Mouse (Mus musculus) lung, postnatal 10 days (tissue): ENCODE measurements around the gene Pigx.

Experiments used
- DNase-seq: peaks from one replicate; pipeline ENCODE4 v3.0.0; 2021

Gene Pigx

DNA sequence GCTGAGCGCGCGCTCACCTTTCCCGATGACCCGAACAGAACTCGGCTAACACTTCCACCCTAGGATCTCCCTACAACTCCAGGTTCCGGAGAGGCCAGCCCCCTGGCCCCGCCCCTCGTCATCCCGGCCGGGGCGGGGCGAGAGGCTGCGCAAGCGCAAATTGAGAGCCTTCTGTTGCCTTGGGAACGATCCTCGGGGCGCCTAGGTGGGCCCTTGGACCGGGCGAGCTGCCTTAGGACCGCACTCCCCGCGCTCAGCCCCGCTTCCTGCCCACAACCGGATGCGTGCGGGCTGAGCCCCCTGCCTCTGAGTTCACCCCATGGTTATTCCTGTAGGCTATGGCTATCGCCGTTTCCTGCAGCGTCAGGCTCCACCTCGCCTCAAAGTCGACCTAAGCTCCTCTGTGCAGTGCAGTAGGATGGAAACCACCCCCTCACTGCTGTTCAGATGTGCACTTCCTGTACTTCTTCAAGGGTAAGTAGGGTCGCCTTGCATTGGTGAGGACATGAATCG lies at the start of gene Pigx, which contains the start of gene Cep19:
Gene Pigx (minus strand): TSS at position 103 of the 513 bp plus-strand sequence.
Gene Cep19 (plus strand): TSS at position 163 of the 513 bp plus-strand sequence.
- DNase-seq = peak; percentile 90

- no peak for DNase-seq
These were observed 48.2 kb upstream of the Pigx start for GRCm38 (mm10) chr16:32147589-32148207.

GRCm38 (mm10) chr16:32144592-32144991 lies 45.1 kb upstream of the Pigx start:
- no peak for DNase-seq

DNA sequence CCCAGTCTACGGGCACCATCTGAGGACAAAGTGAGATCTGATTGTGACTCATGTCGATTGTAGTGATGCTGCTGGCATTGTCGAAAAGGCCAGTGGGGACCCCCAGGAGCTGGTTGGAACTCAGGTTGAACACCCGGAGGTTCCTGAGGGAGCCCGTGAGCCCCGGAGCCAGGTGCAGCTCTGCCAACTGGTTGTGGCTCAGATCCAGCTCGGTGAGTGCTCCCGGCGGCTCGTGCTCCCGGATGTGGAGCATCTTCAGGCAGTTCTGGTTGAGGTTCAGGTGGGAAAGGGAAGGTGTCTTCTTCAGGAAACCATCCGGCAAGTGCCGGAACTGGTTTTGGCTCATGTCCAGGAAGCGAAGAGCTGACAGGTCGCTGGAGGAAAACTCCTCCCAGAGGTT lies 44.2 kb upstream of the Pigx start:
- DNase-seq = no peak

GRCm38 (mm10) chr16:32138954-32139353 lies 39.4 kb upstream of the Pigx start:
- DNase-seq = no peak

GRCm38 (mm10) chr16:32135842-32136357 lies 36.4 kb upstream of the Pigx start:
- no peak for DNase-seq

- DNase-seq = no peak
These were observed 33.6 kb upstream of the Pigx start for GRCm38 (mm10) chr16:32133148-32133547.

- peak; percentile 79 for DNase-seq
These were observed 30.8 kb upstream of the Pigx start for GRCm38 (mm10) chr16:32130190-32130826.

DNA sequence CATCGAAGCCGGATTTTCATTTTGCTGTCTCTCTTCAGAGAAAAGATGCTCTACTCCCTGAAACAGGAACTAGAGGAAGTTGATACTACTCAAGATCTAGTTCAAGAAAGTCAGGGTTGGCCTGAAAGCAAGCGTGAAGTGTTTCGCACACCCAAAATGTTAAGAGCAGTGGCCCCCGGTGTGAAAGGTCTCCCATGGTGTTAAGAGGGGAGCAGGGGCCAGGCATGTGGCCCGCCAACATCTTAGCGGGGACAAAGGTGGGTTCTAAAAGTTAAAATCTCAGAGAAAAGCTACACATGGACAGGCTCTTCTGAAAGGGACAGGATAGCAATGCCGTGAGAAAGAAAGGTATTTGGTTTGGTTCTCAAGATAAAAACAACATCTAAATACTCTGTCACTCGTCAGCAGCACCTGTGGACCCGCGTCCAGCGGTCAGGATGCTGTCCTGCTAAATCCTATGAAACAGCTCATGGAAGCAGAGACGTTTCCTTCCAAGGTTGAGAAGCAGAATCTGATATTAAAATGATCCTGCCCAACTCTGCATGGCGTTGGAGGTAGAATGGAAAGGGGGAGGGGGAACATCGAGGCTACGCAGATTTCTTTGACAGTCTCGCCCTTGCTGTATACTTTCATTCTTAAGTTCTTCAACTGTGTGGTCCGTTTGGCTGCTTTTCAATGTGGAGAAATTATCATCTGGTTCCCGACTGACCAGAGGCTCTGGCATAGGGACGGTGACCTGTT lies 30.1 kb upstream of the Pigx start:
- DNase-seq = no peak

GRCm38 (mm10) chr16:32127046-32127445 lies 27.5 kb upstream of the Pigx start:
- peak; percentile 65 for DNase-seq

GRCm38 (mm10) chr16:32125364-32125763 lies 25.8 kb upstream of the Pigx start:
- DNase-seq = no peak

DNA sequence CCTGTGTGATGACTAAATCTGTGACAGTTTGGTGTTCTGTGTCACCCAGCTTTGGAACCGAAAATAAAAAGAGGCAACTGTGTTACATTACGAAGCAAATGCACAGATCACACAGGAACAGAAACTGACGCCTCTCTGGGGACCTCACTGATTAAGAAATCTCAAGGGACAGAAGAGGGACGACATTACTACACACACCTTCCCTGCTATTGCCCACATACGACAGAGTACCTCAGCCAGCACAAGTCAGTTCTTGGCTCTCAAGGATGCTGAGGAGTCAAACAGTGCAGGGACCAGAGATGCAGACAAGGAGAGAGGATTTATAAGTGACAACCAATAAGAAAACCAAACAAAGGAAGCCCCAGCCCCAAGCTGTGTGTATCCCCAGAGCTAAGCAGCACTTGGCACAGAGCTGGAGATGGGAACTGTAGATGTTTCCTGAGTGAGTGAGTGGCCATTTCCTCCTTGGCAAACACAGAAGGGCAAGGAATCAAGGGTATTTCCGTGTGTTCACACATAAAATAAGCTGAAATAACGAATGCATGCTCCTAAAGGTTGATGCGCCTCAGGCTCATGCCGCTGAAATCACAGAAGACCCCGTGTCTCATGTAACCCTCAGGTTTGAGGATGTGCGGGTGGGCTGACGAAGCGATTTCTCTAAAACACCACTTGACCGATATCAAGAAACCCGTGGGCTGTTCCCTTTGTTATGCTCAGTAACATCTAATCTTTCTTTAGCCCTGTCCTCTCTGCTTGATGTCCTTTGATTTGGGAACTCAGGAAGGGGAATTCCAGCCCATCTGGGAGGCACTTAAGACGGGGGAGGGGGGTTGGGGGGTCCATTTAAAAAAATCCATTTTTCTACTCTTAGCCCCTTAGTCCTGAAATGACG lies 25.1 kb upstream of the Pigx start:
- peak; percentile 68 for DNase-seq

DNA sequence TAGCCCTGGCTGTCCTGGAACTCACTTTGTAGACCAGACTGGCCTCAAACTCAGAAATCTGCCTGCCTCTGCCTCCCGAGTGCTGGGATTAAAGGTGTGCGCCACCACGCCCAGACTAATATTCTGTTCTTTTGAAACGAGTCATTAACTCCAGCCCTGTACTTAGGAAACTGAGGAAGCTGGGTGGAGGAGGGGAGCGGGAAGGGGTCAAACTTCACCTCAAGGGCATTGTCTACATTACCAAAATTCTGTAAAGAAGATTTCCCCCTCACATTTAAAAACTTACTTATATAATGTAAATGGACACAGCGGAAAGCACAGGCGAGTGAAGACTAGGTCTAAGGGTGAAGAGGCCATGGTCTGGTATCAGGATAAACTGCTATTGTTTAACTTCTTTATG lies 24.5 kb upstream of the Pigx start:
- DNase-seq = no peak

GRCm38 (mm10) chr16:32120454-32120853 lies 20.9 kb upstream of the Pigx start:
- no peak for DNase-seq

DNA sequence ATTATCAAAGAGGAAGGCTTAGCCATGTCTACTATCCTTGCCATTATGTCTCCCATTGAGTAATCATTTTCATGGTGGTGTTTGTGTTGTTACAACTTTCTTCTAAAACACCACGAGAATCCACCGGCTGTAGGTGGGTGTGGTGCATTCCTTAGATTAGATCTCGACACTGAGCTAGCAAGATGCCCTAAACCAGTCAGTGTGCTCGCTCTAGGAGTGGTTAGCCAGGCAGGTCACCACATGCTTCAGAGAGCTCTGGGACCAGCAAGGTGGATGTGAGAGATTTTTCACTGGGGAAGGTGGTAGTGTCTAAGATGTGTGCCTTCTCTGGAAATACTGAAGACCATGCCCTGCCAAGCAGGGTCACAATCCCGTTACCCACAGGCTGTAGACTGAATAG lies 16.6 kb upstream of the Pigx start:
- no peak for DNase-seq

DNA sequence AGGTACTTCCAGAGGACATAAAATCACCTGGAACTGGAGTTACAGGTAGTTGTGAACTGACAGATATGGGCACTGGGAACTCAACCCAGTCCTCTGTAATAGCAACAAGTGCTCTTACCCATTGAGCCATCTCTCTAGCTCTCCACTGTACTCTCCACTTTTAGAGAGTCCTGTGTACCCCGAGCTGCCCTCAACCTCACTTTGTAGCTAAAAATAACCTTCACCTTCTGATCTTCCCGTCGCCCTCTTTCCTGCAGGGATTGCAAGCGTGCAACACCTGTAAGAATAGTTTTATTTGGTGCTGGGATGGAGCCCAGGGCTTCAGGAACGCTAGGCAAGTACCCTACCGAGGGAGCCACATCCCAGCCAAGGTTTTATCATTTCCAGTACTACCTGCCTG lies 16.2 kb upstream of the Pigx start:
- DNase-seq = no peak

DNA sequence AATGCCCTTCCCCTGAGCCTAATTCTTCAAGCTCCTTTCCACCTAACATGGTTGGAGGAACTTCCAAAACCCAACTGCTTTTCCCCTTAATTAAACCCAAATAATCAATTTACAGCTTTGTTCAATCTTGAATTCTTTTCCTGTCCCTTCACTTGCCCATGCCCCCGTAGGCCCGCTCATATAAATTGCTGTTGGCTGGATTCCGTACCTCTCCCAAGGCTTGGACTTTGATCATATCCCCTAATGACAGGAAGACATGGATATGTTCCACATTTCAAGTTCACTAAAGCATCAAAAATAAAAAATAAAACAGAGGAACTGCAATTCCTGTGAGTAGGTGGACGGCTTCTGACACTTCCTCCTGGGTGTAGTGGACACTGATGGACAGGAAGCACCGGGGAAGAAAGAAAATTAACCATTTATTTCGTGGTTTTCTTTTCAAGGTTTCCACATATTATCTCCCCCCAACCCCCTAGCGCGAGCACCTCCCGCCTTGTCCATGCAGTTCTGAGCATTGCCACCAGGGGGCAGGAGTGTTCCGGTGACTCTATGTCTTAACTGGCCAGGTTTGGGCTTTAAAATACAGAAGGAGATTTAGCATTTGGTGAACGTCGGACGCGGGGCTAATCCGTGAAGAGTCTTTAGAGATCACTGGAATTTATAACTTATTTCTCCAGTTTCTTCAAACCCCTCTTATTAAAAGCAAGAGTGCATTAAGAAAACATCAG lies 15.6 kb upstream of the Pigx start:
- peak; percentile 90 for DNase-seq

DNA sequence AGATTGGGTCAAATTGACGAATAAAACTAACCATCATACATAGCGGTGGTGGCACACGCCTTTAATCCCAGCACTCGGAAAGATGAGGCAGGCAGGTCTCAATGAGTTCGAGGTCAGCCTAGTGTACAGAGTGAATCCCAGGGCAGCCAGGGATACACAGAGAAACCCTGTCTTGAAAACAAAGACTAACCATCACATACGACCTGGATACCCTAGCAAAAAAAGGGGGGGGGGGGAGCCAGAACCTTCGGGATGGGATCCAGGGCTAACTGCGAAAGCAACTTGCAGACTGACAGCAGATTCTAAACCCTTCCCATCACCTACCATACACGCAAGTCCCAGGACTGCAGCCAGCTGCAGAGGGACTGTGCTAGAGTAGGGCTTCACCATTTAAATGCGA lies 14.9 kb upstream of the Pigx start:
- DNase-seq = no peak

DNA sequence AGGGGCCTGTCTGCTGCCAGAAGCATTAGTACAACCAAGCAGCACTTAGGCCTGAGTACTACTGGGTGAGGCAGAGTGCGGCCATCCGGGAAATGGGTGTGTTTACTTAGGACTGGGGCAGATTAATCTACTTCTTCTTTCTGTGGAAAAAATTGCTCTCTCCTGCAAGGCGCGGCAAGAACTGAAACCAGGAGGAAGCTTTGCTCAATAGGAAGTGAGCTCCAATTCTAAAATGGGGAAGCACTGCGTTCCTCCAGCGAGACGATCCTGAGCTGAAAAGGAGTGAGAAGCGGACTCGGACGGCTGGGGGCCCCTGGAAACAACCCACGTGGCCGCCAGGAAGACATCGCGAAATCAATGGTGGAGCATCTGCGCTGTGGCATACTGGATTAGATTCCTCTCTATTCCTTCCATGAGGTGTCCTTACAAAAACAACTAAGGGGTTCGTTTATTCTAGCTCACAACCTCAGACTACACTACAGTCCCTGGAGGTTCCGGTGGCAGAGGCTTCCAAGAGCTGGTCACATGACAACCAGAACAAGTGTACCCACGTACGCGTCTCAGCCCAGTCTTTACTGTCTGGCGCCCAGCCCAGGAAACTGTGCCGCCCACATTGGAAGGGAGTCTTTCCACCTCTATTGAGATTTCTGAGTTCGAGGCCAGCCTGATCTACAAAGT lies 14.1 kb upstream of the Pigx start:
- DNase-seq = peak; percentile 83

- no peak for DNase-seq
These were observed 11.6 kb upstream of the Pigx start for GRCm38 (mm10) chr16:32110951-32111699.
